Mouse (Mus musculus) hematopoietic stem cell, adult 5-6 weeks (primary cell): Measurements from ENCODE around the gene Slc13a2. TPM values are rescaled to one million over a fixed set of nuclear protein-coding genes. Genes with fewer than 3 reads are reported as not detected.
A peak's percentile ranks its signal among the peaks of the same experiment; 100 is the strongest.

Experiments used
- ATAC-seq, 2 experiments: fragments of 125-278 bp in 1 of 2; replicated peaks in 1 of 2; 2 replicates each; pipeline ENCODE4 v1.8.0; 2016 to 2017; ENCODE audit warnings: inconsistent platforms in 2 of 2, mild to moderate bottlenecking in 2 of 2, moderate number of reproducible peaks in 2 of 2, low read depth in 1 of 2, moderate TSS enrichment in 1 of 2; ENCODE audit not compliant: low FRiP score in 2 of 2, poor library complexity in 2 of 2, severe bottlenecking in 2 of 2, insufficient read depth in 1 of 2, low TSS enrichment in 1 of 2
- total RNA-seq: library from RNA; stranded (forward); fragments of 172-1452, 232-1000 nt; gene quantifications from 2 replicates; pipeline ENCODE4 v1.2.3, GENCODE M21; 2017

The Slc13a2 gene
- total RNA-seq, 1 experiment from 2014 or later: not detected

DNA sequence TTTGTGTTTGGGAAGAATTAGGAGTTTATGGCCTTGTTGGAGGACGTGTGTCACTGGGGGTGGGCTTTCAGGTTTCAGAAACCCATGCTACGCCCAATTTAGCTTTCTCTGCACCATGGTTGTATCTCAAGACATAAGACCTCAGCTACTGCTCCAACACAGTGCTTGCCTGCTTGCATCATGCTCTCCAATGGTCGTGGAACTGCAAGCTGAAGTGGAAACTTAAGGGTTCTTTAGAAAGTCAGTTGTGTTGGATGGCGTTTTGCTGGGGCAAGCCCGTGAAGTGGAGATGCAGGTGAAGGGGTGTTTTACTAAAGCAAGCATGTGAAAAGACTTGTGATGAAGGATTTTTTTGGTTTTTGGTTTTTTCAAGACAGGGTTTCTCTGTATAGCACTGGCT is 21.1 kb upstream of the Slc13a2 start:
- ATAC-seq: no peak

DNA sequence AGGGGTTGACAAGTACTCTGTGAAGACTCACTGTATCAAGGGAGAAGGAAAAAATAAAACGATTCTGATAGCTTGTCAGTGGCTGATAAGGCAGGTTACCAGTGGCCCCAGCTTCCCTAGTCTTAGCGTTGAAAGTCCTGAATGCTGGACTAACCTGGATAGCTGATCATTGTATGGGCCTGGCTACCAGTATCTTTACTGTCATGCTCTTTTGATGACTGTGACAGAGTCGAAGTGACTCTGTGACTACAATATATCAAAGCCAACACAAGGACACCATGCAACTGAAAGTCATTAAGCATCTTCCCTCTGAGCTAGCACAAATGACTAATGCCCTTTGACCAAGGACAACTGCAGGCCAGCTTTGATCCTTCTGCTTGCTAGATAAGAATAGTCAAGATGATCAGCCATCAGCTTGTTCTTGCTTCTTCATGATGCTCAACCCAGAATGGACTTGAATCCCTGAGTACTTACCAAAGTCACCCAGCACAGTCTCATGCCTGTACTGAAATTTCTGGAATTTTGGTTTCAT is 16.4 kb upstream of the Slc13a2 start:
- ATAC-seq: no peak

DNA sequence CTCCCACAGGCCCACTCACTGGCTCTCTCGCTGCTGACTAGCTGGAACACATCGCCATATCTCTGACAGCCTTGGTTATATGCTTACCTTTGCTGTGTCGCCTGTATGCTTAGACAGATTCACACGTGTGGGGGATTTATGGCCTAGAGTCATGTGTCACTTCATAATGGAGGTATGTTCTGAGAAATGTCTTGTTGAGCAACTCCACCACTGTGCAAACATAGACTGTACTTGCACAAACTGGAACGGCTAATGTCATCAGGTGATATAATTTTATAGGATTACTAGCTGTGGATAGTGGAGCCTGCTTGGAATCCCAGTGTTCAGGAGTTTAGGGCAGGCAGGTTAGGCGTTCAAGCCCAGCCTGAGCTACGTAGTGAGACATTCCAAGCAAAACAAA is 15.2 kb upstream of the Slc13a2 start:
- no peak for ATAC-seq

DNA sequence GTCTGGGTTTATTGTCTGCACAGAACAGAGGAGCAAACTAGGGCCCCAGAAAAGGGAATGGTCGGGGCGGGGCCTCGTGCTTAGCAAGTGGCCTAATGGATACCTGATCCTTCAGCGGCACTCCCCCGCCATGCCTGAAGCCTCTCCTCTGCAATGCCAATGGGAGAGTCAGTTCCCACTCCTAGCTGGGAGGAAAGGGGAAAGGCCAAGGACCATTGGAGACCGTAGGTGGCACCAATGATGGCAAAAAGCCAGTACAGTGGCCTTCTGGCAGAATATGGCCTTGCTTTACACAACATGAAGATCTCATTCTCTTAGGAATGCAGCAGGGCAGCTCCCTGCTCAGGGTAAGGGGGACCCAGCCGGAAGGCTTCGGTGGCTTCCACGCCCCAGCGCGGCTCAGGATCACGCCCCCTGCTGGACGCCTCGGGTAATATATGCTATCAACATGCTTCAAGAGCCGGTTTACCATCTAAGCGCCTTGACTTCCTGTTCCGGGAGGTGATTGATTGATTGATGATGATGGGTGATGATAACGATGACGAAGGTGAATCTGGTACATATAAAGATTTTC is 13.8 kb upstream of the Slc13a2 start:
- peak; percentile 22 to 62; a peak in 2 of 4 replicates for ATAC-seq

DNA sequence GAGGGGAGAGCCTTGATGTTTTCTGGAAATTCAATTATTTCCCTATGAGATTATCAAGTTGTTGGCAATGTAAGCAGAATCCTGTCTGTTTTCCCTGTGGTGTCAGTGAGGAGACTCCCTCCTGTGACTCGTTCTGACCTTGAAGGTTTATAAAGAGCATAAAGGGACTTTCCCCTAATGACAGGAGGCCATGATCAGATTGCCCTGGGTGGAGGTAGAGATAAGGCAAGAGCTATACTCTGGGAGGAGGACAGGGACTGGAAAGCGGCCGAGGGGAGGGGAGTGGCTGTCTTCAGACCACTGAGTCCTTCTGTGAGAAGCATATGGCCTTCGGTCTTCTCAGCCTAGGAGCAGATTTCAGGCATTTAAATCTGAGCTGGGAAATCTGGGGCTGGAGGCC is 12.0 kb upstream of the Slc13a2 start:
- ATAC-seq: no peak

DNA sequence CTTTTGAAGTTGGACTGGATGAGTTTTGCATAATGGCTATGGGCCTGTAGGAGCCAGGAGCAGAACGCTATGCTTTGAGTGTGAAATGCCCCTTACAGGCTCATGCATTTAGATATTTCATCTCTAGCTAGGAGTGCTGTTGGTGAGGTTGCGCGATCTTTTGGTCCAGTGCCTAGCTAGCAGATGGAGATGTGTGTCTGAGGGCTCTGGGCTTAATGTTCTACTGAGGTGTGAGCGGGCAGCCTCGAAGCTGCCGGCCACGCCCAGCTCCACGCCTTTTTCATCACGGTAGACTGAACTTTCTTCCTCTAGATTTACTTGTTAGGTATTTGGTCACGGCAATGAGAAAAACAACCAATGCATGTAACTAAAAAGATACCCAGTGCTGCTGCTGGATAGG is 9.2 kb upstream of the Slc13a2 start:
- ATAC-seq: no peak

DNA sequence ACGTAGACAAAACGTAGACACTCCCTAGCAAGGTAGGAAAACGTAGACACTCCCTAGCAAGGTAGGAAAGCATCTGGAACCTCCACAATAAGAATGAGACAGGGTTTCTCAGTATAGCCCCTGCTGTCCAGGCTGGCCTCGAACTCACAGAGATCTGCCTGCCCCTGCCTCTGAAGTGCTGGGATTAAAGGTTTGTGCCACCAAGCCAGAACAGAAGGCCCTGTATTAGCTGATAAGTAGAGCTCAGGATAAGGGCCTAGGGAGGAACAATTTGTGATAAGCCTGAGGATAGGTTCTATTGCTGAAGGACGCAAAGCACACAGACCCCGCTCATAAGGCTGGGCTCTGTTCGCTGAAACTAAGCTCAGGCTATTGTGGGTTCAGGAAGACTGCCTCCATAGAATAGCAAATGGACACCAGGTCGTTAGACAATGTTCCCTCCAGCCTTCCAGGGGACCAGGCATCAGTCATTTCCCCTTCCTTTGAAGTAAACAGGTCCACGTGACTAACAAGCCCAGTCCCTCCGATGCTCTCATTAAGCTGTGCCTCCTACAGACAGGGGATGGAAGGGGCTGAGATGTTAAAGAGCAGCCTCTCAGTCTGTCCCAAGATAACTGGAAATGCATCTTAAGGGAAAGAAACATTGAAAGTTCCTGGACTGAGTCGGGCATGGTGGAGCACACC is 8.3 kb upstream of the Slc13a2 start:
- ATAC-seq: no peak

DNA sequence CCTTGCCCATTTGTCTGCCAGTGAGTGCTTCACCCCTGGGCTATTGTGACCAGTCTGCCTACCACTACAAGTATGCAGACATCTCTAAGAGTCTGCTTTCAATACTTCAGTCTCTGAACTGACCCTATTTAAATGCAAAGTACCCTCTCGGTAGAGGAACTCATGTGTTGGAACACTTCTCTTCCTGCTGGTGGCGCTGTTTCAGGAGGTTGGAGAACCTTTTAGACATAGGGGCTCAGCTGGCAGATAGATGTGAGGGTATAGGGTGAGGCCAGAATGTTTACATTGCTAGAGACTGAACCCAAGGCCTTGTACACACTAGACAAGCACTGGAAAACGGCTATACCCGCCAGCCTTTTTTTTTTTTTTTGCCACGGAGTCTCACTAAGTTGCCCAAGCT is 6.3 kb upstream of the Slc13a2 start:
- no peak for ATAC-seq

DNA sequence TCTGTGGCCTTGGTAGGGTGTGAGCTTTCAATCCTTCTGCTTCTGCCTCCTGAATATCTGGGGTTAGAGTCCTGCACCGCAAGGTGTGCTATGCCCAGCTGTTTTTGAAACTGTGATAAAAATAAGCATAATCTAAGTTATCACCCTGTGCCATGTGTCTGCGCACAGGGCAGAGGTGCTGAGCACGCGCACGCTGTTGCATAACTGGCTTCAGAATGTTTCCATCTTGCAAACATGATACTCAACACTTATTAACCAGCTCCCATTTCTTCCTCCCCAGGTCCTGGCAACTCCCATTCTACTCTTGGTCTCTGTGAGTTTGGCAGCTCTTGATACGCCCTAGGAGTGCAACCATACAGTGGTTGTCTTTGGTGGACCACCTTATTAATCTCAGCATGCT is 5.6 kb upstream of the Slc13a2 start:
- no peak for ATAC-seq

DNA sequence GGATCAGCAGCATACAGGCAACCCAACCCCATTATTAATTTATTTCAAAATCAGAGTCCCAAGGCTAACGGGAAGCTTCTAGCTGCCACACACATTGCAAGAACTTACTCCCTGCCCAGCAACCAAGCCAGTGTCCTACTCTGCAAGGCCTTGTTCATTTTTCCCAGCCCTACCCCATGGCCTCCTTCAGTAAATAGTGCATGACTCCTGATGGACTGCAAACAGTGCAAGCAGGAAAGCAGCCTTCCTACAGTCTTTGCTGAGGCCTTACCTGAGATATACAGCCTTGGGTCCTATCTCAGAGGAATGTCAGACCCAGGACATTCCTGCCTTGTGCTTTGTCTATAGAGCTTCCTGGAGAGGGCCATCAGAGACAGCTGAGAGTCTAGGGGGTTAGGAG is 3.6 kb upstream of the Slc13a2 start:
- ATAC-seq: no peak

DNA sequence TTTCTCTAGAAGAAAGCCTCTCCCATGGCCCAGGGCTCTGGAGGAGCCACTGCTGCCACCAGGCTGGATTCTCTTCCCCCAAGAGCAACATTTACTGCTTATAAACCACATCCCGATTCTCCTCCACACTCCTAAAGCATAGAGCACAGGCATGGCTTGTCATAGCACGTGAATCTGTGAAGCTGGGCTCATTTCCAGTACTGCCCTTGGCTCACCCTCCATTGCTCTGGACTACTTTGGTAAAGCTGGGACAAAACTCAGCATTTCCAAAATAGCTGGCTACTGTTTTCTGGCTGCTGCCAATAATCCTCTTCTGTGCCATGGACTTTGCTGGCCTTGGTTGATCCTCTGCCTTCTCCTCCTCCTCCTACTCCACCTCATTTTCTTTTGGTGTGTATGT is 2.3 kb upstream of the Slc13a2 start:
- ATAC-seq: no peak

DNA sequence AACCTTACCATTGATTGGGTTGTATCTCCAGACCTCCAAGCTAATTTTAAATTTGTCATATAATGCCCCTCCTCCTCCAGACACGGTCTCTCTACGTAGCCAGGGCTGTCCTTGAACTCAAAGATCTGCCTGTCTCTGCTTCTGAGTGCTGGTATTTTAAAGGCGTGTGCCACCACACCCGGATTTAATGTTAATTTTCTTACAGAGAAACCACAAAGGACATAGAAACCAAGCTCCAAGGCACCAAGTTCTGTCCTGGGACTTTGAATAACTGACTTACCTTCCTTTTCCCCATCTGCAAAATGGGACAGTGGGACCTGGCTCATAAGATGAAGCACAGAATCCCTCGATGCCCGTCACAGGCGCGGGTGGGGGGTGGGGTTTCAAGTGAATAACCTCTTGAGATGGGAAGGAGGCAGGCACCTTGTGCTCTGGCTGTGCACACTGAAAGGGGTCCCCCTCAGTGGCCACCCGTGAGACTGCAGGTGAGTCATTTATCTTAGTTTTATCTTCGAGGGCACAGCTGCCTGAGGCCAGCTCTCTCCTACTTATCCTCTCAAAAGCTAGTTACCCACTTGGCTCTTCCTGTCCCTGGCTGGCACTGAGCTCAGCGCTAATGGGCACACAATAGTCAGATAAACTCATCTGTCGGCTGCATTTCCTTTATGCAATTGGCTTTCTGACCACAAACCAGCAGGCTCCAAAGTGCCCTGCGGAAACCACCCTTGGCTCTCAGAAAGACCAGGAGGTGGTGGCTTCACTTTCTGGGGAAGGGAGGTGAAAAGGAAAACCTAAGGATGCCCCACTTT is 612 bp downstream of the Slc13a2 start:
- ATAC-seq: peak; percentile 55 to 66

DNA sequence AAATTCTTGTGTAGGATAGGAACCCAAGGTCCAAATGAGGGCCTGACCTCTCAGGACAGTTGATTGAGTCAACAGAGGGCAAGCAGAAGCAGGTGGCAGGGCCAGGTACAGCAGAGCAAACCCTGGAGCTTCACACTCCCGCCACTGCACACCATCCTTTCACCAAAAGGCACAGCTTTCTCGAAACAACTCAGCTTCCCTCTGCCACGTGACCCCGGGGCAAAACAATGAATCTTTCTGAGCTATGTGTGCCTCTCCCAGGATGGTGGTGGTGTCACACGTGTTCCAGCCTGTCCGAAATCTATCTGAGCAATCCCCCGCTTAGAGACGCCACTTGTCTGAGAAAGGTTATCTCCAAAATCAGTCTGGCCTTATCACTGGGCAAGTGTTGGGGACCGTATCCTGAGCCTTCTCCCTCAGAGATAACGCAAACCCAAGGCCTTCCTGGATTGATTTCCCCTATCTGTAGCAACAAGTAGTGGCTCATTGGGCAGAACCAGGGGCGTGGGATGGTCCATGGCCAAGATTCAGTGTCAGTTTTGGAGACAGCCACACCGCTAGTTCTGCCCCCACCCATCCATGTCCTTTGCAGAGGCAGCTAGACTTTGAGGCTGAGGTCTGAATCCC is 1.6 kb downstream of the Slc13a2 start:
- no peak for ATAC-seq

DNA sequence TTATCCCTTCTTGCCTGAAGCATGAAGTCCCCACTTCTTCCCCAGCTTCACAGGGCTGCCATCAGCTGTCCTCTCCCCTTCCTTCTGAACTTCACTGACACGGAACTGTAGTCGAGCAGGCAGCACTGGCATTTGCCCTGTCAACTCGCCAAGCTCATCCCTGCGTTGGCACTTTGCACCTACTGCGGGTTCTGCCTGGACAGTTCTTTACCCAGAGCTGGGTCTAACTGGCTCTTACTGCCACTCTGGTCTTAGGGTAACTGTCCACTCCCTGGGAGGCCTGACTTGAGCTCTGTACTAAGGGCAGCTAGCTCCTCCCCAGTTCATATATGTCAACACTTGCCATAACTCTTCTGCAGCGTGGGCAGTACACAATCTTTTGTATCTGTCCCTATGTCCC is 5.2 kb downstream of the Slc13a2 start:
- ATAC-seq: no peak

DNA sequence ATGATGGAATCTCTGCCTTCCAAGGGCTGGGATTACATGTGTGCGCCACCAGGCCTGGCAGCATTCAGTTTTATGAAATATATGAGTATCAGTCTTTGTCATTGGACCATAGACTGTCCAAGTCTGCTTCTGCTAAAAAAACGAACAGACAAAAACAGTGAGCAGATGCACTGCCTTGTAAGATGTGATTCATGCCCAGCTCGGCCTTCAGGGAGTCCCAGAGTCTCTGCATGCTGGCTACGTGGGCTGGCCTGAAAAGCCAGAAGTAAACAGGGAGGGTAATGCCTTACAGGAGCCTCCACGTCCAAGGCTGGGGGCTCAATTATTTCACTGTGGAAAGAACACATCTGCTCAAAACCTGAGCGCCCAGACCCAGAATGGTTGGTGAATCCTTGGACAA is 9.2 kb downstream of the Slc13a2 start:
- no peak for ATAC-seq

DNA sequence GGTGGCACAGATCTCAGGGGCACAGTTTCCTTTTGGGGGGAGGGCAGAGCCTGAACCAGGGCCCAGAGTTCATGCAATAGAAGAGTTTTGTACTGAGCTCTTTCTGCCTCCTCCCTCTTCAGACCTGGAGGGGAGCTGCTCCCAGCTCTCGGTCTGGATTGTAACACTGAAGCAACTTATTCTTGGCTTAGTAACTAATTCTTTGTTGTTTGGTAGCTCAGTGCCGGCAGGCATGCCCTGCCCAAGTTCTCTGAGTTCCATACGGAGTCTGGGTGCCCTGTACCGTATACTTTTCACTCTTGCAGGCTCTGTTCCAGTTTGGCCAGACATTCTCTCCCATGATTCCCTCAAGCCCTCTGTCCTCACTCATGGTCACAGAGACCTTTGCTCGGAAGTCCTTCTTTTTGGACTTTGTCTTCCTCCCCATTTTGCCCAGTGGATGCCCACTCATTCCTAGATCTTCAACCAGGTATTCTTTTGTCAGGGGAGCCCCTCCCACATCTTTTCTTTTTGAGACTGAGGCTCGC is 9.6 kb downstream of the Slc13a2 start:
- ATAC-seq: no peak; a peak in 1 of 4 replicates

DNA sequence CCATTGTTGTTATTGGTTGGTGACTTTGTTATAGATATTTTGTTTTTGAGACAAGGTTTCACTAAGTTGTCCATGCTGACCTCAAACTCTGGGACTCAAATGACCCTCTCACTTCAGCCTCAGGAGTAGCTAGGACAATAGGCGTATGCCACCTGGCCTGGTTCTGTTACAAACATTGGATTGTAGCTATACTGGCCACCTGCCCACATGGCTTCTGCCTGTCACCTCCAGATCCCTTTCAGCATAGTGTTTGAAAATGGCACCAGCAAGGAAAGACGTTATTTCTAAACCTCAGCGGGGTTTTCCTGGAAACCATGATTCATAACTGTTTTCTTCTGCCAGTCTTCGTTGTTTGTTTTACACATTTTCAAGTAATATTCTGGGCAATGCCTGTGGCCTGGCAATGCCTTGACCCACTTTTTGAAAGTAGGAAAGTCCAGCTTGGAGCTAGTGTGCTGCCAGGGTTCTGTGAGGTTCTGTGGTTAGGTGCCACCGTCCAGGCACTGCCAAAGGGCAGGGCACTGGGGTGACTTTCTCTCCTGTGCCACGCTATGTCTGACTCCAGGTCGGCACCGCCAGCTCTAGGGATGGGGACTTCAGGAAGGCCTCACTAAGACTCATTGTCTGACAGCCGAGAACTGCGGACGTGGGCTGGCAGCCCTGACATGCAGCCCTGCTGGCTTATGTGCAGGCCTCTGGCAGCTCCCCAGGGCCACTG is 10.3 kb downstream of the Slc13a2 start:
- peak; percentile 52; a peak in 2 of 4 replicates for ATAC-seq
